Mouse (Mus musculus) C2C12 (cell line): Measurements from ENCODE around the gene Smpd3.

Source experiments
- CEBPB ChIP-seq: IDR thresholded peaks from one replicate; pipeline ENCODE4 v1.6.1; 2011; ENCODE audit warnings: low read depth, mild to moderate bottlenecking, control low read depth, moderate library complexity
- CTCF ChIP-seq: IDR thresholded peaks from one replicate; pipeline ENCODE4 v1.5.1; 2011; ENCODE audit not compliant: control insufficient read depth, insufficient read depth, insufficient read length
- FOSL1 ChIP-seq: IDR thresholded peaks from one replicate; pipeline ENCODE4 v1.8.0; 2011; ENCODE audit warnings: mild to moderate bottlenecking, low read length; ENCODE audit not compliant: poor library complexity, insufficient read depth, severe bottlenecking
- MAX ChIP-seq: IDR thresholded peaks from one replicate; pipeline ENCODE4 v1.6.1; 2011; ENCODE audit warnings: mild to moderate bottlenecking, control low read depth
- MYOD1 ChIP-seq: IDR thresholded peaks from one replicate; pipeline ENCODE4 v1.6.1; 2011; ENCODE audit warnings: low read depth; ENCODE audit not compliant: control insufficient read depth, insufficient read length
- MYOG ChIP-seq: IDR thresholded peaks from one replicate; pipeline ENCODE4 v1.6.1; 2011; ENCODE audit not compliant: control insufficient read depth, insufficient read length; ENCODE audit errors: extremely low read depth
- USF1 ChIP-seq: IDR thresholded peaks from one replicate; pipeline ENCODE4 v1.6.1; 2011; ENCODE audit warnings: low read depth, mild to moderate bottlenecking, control low read depth, moderate library complexity

DNA sequence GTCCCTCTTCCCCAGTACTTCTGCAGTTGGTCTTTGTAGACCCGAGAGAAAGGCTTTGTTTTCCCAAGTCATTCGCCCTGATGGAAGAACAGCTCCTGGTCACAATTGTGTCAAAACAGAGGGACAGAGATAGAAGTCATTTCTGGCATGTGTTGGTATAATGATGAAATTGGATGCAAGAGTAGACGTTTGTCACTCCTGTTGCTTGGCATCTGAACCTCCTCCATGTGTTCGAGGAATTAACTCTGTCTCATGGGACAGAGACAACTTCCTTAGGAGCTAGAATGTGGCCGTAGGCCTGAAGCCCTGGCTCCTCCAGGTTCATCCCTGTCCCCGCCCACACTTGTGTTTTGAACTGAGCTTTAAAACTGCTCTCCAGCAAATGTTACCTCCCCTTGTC, 8.3 kb upstream of the Smpd3 start:
- TF ChIP-seq MAX (no peak), CEBPB (no peak), CTCF (no peak), MYOG (no peak), USF1 (no peak), MYOD1 (no peak), FOSL1 (no peak)
